Mouse (Mus musculus) myocyte (in vitro differentiated cells): ENCODE measurements around the gene Naa38.
A peak's percentile ranks its signal among the peaks of the same experiment; 100 is the strongest.

Experiments
- E2F4 ChIP-seq: IDR thresholded peaks from one replicate; pipeline ENCODE4 v1.6.1; 2011; ENCODE audit warnings: mild to moderate bottlenecking, control low read depth, moderate library complexity; ENCODE audit not compliant: insufficient read depth
- MYOD1 ChIP-seq, 3 experiments: IDR thresholded peaks; one replicate each; pipeline ENCODE4 v1.6.1; 2011; ENCODE audit warnings: control low read depth in 2 of 3, low read depth in 2 of 3, mild to moderate bottlenecking in 2 of 3, moderate library complexity in 1 of 3; ENCODE audit not compliant: insufficient read length in 2 of 3, control insufficient read depth in 1 of 3
- POLR2A ChIP-seq: IDR thresholded peaks from one replicate; pipeline ENCODE4 v1.6.1; 2011; ENCODE audit warnings: low read depth, mild to moderate bottlenecking, control low read depth, moderate library complexity; ENCODE audit not compliant: insufficient read length
- TCF12 ChIP-seq: IDR thresholded peaks from one replicate; pipeline ENCODE4 v1.6.1; 2011; ENCODE audit warnings: mild to moderate bottlenecking, control low read depth; ENCODE audit not compliant: poor library complexity, insufficient read depth, severe bottlenecking

- TF ChIP-seq POLR2A = peak; percentile 58
- TF ChIP-seq MYOD1 (IDR thresholded peaks at IDR 0.05; ENCODE audit: control insufficient read depth in 1 of 3, insufficient read length in 2 of 3, low read depth in 2 of 3) = peak in 1 of 3 experiments; percentile 22
- no peak for TF ChIP-seq E2F4
- no peak for TF ChIP-seq TCF12
Measured at GRCm38 (mm10) chr11:69411538-69412203, 16.4 kb downstream of the Naa38 start.
